Mouse (Mus musculus): ENCODE results near the gene Blm.

DNA sequence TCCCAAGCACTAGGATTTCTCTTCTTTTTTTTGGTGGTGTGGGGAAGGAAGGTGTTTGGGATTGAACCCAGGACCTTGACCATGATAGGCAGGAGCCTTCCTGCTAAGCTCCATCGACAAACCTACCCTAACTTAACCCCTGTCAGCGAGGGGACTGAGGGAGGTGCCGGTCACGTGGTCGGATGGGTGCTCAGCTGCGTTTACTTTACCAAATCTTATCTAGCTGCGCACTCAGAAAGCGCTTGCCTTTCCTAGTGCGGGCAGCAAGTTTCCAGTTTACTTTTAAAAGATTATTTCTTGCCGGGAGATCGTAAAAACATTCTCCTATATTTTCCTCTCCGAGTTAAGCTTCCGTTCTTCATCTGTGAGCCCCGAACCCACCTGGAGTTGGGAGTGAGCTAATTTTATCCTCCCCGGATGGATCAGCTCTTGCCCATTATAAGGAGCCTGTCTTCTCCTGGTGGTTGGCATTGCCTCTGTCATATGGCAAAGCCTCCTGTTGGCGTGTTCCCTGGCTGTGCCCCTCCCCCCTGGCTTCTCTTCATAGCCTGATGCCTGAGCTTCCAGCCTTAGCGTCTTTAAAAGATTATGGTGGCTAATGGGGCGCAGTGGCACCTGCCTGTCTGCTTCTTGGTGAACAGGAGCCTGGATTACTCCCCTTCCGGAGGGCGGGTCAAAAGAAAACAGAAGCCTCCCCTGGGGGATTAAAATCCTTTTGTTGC lies 112.0 kb downstream of the Blm start:
- TF ChIP-seq POLR2A (IDR thresholded peaks at IDR 0.05; ENCODE audit: low read depth, low read length) (no peak), CTCF (IDR thresholded peaks at IDR 0.05; ENCODE audit: extremely low read depth, insufficient read length, insufficient replicate concordance, low read depth, low read length) (no peak)
